Mouse (Mus musculus): ENCODE data around the gene Tlx1. TPM values are rescaled to one million over a fixed set of nuclear protein-coding genes. Genes with fewer than 3 reads are reported as not detected.

Tlx1 gene
- total RNA-seq, 1 experiment: 0.36 TPM

GRCm38 (mm10) chr19:45174803-45175202 is 24.3 kb downstream of the Tlx1 start:
- Histone ChIP-seq H3K9ac (ENCODE audit: insufficient read depth, low read depth, low read length, poor library complexity, severe bottlenecking) (no peak overlapping the region), H3K36me3 (ENCODE audit: control insufficient read depth, insufficient read depth, low read length, poor library complexity, severe bottlenecking) (no peaks in the 10 kb centered on the region), H3K4me3 (ENCODE audit: insufficient read depth in 1 of 2, low read depth in 1 of 2, low read length in 2 of 2, poor library complexity in 1 of 2, severe bottlenecking in 1 of 2) (no peak overlapping the region), H3K27ac (ENCODE audit: insufficient read depth, low read depth, low read length, poor library complexity, severe bottlenecking) (no peak overlapping the region), H3K4me1 (ENCODE audit: control insufficient read depth in 2 of 2, insufficient read depth in 2 of 2, low read length in 2 of 2, poor library complexity in 1 of 2) (peaks cover 0 to 2% of the 10 kb centered on the region in 2 experiments; a peak in 1 of 4 replicates), H3K9me3 (ENCODE audit: control insufficient read depth, insufficient read depth, low read depth, low read length) (no peaks in the 10 kb centered on the region)
- in situ Hi-C loops (cut with MboI; ENCODE audit: low sequenced_read_pairs in 2 of 2, unreplicated experiment in 2 of 2): loop anchor here in 1 of 2 experiments (25.0 kb wide), 1 partner anchor 1563 kb away; the partner anchor contains the start of gene Nkx2-3
- TF ChIP-seq MAFK (IDR thresholded peaks at IDR 0.05; ENCODE audit: insufficient read depth, low read depth, low read length): no peak
- TF ChIP-seq ZNF384 (IDR thresholded peaks at IDR 0.05; ENCODE audit: low read depth, low read length): no peak
- TF ChIP-seq HCFC1 (IDR thresholded peaks at IDR 0.05; ENCODE audit: borderline replicate concordance, insufficient read depth, low read length): no peak
- TF ChIP-seq CHD2 (IDR thresholded peaks at IDR 0.05; ENCODE audit: low read depth, low read length): no peak
- no peak for TF ChIP-seq ZC3H11A (IDR thresholded peaks at IDR 0.05; ENCODE audit: borderline replicate concordance, low read depth, low read length)
- peak; percentile 52 for DNase-seq (ENCODE audit: low read depth, low spot score)

DNA sequence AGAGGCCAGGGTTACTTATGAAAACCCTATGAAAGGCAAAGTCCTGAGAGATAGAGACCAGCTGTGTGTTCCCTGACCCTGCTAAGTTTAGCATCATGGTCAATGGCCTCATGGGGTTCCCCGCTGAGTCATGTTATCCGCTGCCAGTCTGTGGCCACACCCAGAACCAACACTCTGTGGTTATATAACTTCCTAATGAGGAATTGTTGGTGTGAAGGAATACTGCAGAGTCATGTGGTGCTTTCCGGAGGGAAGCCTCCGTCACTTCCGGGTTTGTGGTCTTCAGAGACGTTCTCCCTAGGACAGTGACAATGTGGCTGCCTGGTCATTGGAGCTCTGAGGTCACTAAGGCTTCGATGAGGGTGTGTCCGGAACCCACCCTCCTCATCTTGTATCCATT is 25.8 kb downstream of the Tlx1 start:
- H3K9ac ChIP-seq (ENCODE audit: insufficient read depth, low read depth, low read length, poor library complexity, severe bottlenecking): no peak overlapping the region
- DNase-seq (ENCODE audit: low read depth, low spot score): no peak
- H3K4me1 ChIP-seq (ENCODE audit: control insufficient read depth in 2 of 2, insufficient read depth in 2 of 2, low read length in 2 of 2, poor library complexity in 1 of 2): peaks cover 0 to 2% of the 10 kb centered on the region in 2 experiments; a peak in 1 of 4 replicates
- TF ChIP-seq MAFK (IDR thresholded peaks at IDR 0.05; ENCODE audit: insufficient read depth, low read depth, low read length) (no peak), HCFC1 (IDR thresholded peaks at IDR 0.05; ENCODE audit: borderline replicate concordance, insufficient read depth, low read length) (no peak), CHD2 (IDR thresholded peaks at IDR 0.05; ENCODE audit: low read depth, low read length) (no peak), ZNF384 (IDR thresholded peaks at IDR 0.05; ENCODE audit: low read depth, low read length) (no peak), ZC3H11A (IDR thresholded peaks at IDR 0.05; ENCODE audit: borderline replicate concordance, low read depth, low read length) (no peak)
- in situ Hi-C loops (cut with MboI; ENCODE audit: low sequenced_read_pairs in 2 of 2, unreplicated experiment in 2 of 2): no loop called here
- H3K4me3 ChIP-seq (ENCODE audit: insufficient read depth in 1 of 2, low read depth in 1 of 2, low read length in 2 of 2, poor library complexity in 1 of 2, severe bottlenecking in 1 of 2): no peak overlapping the region
- H3K36me3 ChIP-seq (ENCODE audit: control insufficient read depth, insufficient read depth, low read length, poor library complexity, severe bottlenecking): no peaks in the 10 kb centered on the region
- H3K27ac ChIP-seq (ENCODE audit: insufficient read depth, low read depth, low read length, poor library complexity, severe bottlenecking): no peak overlapping the region
- H3K9me3 ChIP-seq (ENCODE audit: control insufficient read depth, insufficient read depth, low read depth, low read length): no peaks in the 10 kb centered on the region

- TF ChIP-seq ZC3H11A (IDR thresholded peaks at IDR 0.05; ENCODE audit: borderline replicate concordance, low read depth, low read length) (peak; percentile 54; the same call in 1 of the 2 replicates), CHD2 (IDR thresholded peaks at IDR 0.05; ENCODE audit: low read depth, low read length) (no peak), HCFC1 (IDR thresholded peaks at IDR 0.05; ENCODE audit: borderline replicate concordance, insufficient read depth, low read length) (no peak)
- H3K4me3 ChIP-seq (ENCODE audit: insufficient read depth in 1 of 2, low read depth in 1 of 2, low read length in 2 of 2, poor library complexity in 1 of 2, severe bottlenecking in 1 of 2): peak overlapping the region in 1 of 2 experiments; percentile 10; a peak in 1 of 4 replicates
- H3K36me3 ChIP-seq (ENCODE audit: control insufficient read depth, insufficient read depth, low read length, poor library complexity, severe bottlenecking): no peaks in the 10 kb centered on the region
- DNase-seq (ENCODE audit: low read depth, low spot score): no peak
- no peaks in the 10 kb centered on the region for H3K9me3 ChIP-seq (ENCODE audit: control insufficient read depth, insufficient read depth, low read depth, low read length)
- no peak overlapping the region for H3K27ac ChIP-seq (ENCODE audit: insufficient read depth, low read depth, low read length, poor library complexity, severe bottlenecking)
- no peak overlapping the region for H3K9ac ChIP-seq (ENCODE audit: insufficient read depth, low read depth, low read length, poor library complexity, severe bottlenecking)
- peaks cover 0 to 2% of the 10 kb centered on the region in 2 experiments; a peak in 1 of 4 replicates for H3K4me1 ChIP-seq (ENCODE audit: control insufficient read depth in 2 of 2, insufficient read depth in 2 of 2, low read length in 2 of 2, poor library complexity in 1 of 2)
- in situ Hi-C loops (cut with MboI; ENCODE audit: low sequenced_read_pairs in 2 of 2, unreplicated experiment in 2 of 2): no loop called here
These were observed 26.7 kb downstream of the Tlx1 start for GRCm38 (mm10) chr19:45177004-45177737.

GRCm38 (mm10) chr19:45179451-45179850 is 29.0 kb downstream of the Tlx1 start:
- in situ Hi-C loops (cut with MboI; ENCODE audit: low sequenced_read_pairs in 2 of 2, unreplicated experiment in 2 of 2): no loop called here
- Histone ChIP-seq H3K9ac (ENCODE audit: insufficient read depth, low read depth, low read length, poor library complexity, severe bottlenecking) (no peak overlapping the region), H3K9me3 (ENCODE audit: control insufficient read depth, insufficient read depth, low read depth, low read length) (no peaks in the 10 kb centered on the region), H3K4me3 (ENCODE audit: insufficient read depth in 1 of 2, low read depth in 1 of 2, low read length in 2 of 2, poor library complexity in 1 of 2, severe bottlenecking in 1 of 2) (no peak overlapping the region), H3K27ac (ENCODE audit: insufficient read depth, low read depth, low read length, poor library complexity, severe bottlenecking) (no peak overlapping the region), H3K4me1 (ENCODE audit: control insufficient read depth in 2 of 2, insufficient read depth in 2 of 2, low read length in 2 of 2, poor library complexity in 1 of 2) (peaks cover 0 to 2% of the 10 kb centered on the region in 2 experiments; a peak in 1 of 4 replicates), H3K36me3 (ENCODE audit: control insufficient read depth, insufficient read depth, low read length, poor library complexity, severe bottlenecking) (no peaks in the 10 kb centered on the region)
- TF ChIP-seq ZNF384 (IDR thresholded peaks at IDR 0.05; ENCODE audit: low read depth, low read length) (no peak), MAFK (IDR thresholded peaks at IDR 0.05; ENCODE audit: insufficient read depth, low read depth, low read length) (no peak), HCFC1 (IDR thresholded peaks at IDR 0.05; ENCODE audit: borderline replicate concordance, insufficient read depth, low read length) (no peak), ZC3H11A (IDR thresholded peaks at IDR 0.05; ENCODE audit: borderline replicate concordance, low read depth, low read length) (no peak), CHD2 (IDR thresholded peaks at IDR 0.05; ENCODE audit: low read depth, low read length) (no peak)
- DNase-seq (ENCODE audit: low read depth, low spot score): no peak
